Comparison of ENCODE assay signal across 9 mouse cellular contexts in genomic region chr7:79520222-79520710, GRCm38 (mm10). TPM values are rescaled to one million over a fixed set of nuclear protein-coding genes. Genes with fewer than 3 reads are reported as not detected.
A peak's percentile ranks its signal among the peaks of the same experiment; 100 is the strongest.
DNase-seq lines count a peak whose midpoint lies in the region; ATAC-seq and TF ChIP-seq lines count a peak whose summit lies in the region.
"Had no signal": no experiment of that assay in that cellular context is flagged by ENCODE, and none has a peak within 500 bp of the region (broad histone marks: within the 10 kb centered on the region; RNA-seq: fewer than 3 reads in every experiment).

No protein-coding gene starts in this region.

- H3K36me3 ChIP-seq in MEL (ENCODE audit: control insufficient read depth in 1 of 2, insufficient read depth in 2 of 2, low read length in 2 of 2), result no peaks in the 10 kb centered on the region
- no peaks in the 10 kb centered on the region for H3K36me3 ChIP-seq in heart, postnatal 0 days (replicated peaks; ENCODE audit: control insufficient read depth, insufficient read depth, low read length)
- H3K36me3 ChIP-seq in liver, postnatal 0 days (replicated peaks; ENCODE audit: insufficient read depth, low read length), result no peaks in the 10 kb centered on the region

- DNase-seq in gastrocnemius, adult 18-20 months (ENCODE audit: low spot score), result peak; percentile 13
- DNase-seq in gastrocnemius, postnatal 14 days, result no peak
- DNase-seq in MEL (ENCODE audit: low read depth, low spot score), result peak; percentile 40
- peak; percentile 70 to 81 for DNase-seq in cerebellum, postnatal 25 days
- DNase-seq in heart, postnatal 0 days (ENCODE audit: low spot score), result peak; percentile 87
- DNase-seq in liver, postnatal 0 days, result peak; percentile 55
- peak; percentile 85 for DNase-seq in right cerebral cortex, postnatal 14 days
- DNase-seq in thymus, postnatal 10 days (ENCODE audit: low spot score in 2 of 2), result no peak

- TF ChIP-seq EP300 in MEL (IDR thresholded peaks at IDR 0.05; ENCODE audit: low read depth in 1 of 2, low read length in 2 of 2), result no peak
- no peak for TF ChIP-seq EP300 in heart, postnatal 0 days (IDR thresholded peaks at IDR 0.05; ENCODE audit: low read depth)
- no peak for TF ChIP-seq EP300 in liver, postnatal 0 days (IDR thresholded peaks at IDR 0.05; ENCODE audit: low read depth)

- no peak for TF ChIP-seq POLR2A in MEL (IDR thresholded peaks at IDR 0.05; ENCODE audit: control insufficient read depth in 1 of 2, insufficient read depth in 1 of 2, low read depth in 1 of 2, low read length in 2 of 2, poor library complexity in 1 of 2)

- no peaks in the 10 kb centered on the region for H3K27me3 ChIP-seq in MEL (ENCODE audit: control insufficient read depth in 1 of 2, insufficient read depth in 2 of 2, low read length in 2 of 2)
- peaks cover 75% of the 10 kb centered on the region for H3K27me3 ChIP-seq in heart, postnatal 0 days (ENCODE audit: control insufficient read depth, insufficient read depth, low read length)
- H3K27me3 ChIP-seq in liver, postnatal 0 days (ENCODE audit: insufficient read depth, low read length), result peaks cover 53% of the 10 kb centered on the region

- 3% methylated on average over 2 of the region's 2 CpGs for WGBS in heart, postnatal 0 days
- WGBS in liver, postnatal 0 days (ENCODE audit: insufficient replicate concordance), result 29% methylated on average over 2 of the region's 2 CpGs

- H3K4me1 ChIP-seq in MEL (ENCODE audit: control insufficient read depth in 1 of 2, insufficient read depth in 2 of 2, low read length in 2 of 2), result peaks cover 0 to 10% of the 10 kb centered on the region in 2 experiments; a peak in 2 of 4 replicates
- peaks cover 10% of the 10 kb centered on the region for H3K4me1 ChIP-seq in heart, postnatal 0 days (ENCODE audit: control insufficient read depth, insufficient read depth)
- 0 out of 2 replicates have a peak, but pooled peaks cover 2% of the 10 kb centered on the region for H3K4me1 ChIP-seq in liver, postnatal 0 days (ENCODE audit: insufficient read depth)

- no peak overlapping the region for H3K9ac ChIP-seq in MEL (ENCODE audit: control insufficient read depth, low read depth, low read length, poor library complexity, severe bottlenecking)
- H3K9ac ChIP-seq in heart, postnatal 0 days (replicated peaks; ENCODE audit: low read depth, low read length), result no peak overlapping the region
- H3K9ac ChIP-seq in liver, postnatal 0 days (replicated peaks), result no peak overlapping the region

- no peak overlapping the region for H3K27ac ChIP-seq in MEL (ENCODE audit: control insufficient read depth, low read depth, low read length)
- H3K27ac ChIP-seq in heart, postnatal 0 days (ENCODE audit: low read depth), result no peak overlapping the region
- H3K27ac ChIP-seq in liver, postnatal 0 days (ENCODE audit: low read depth), result no peak overlapping the region
- H3K27ac ChIP-seq: macrophage had no signal

- no peak overlapping the region for H3K4me3 ChIP-seq in MEL (ENCODE audit: control insufficient read depth in 1 of 2, insufficient read depth in 1 of 2, low read depth in 2 of 2, low read length in 2 of 2)
- H3K4me3 ChIP-seq in heart, postnatal 0 days (ENCODE audit: low read depth, low read length), result no peak overlapping the region
- H3K4me3 ChIP-seq in liver, postnatal 0 days (ENCODE audit: low read depth, low read length), result no peak overlapping the region

- no peak overlapping the region for H3K4me2 ChIP-seq in heart, postnatal 0 days (ENCODE audit: low read depth, low read length)
- no peak overlapping the region for H3K4me2 ChIP-seq in liver, postnatal 0 days (ENCODE audit: low read depth, low read length)

- ATAC-seq in heart, postnatal 0 days (ENCODE audit: insufficient read depth, low read depth), result peak; percentile 69
- no peak for ATAC-seq in liver, postnatal 0 days

- H3K9me3 ChIP-seq in MEL (replicated peaks; ENCODE audit: insufficient read depth, low read length), result no peaks in the 10 kb centered on the region
- no peaks in the 10 kb centered on the region for H3K9me3 ChIP-seq in heart, postnatal 0 days (replicated peaks; ENCODE audit: control insufficient read depth, low read length)
- H3K9me3 ChIP-seq in liver, postnatal 0 days (ENCODE audit: low read length), result no peaks in the 10 kb centered on the region

- TF ChIP-seq CTCF in MEL (IDR thresholded peaks at IDR 0.05 in 2 of 3, conservative IDR thresholded peaks at IDR 0.05 in 1 of 3; ENCODE audit: control insufficient read depth in 1 of 3, insufficient read depth in 1 of 3, low read depth in 2 of 3, low read length in 3 of 3, poor library complexity in 1 of 3, severe bottlenecking in 1 of 3), result no peak
- no peak for TF ChIP-seq CTCF in heart, postnatal 0 days (IDR thresholded peaks at IDR 0.05; ENCODE audit: low read depth)
- no peak for TF ChIP-seq CTCF in liver, postnatal 0 days (IDR thresholded peaks at IDR 0.05; ENCODE audit: low read depth)

- no peaks in the 10 kb centered on the region for H3K79me2 ChIP-seq in MEL (ENCODE audit: control insufficient read depth, insufficient read depth, low read length, poor library complexity)

- TF ChIP-seq RAD21 in MEL (IDR thresholded peaks at IDR 0.05; ENCODE audit: low read depth, low read length), result no peak

- intact Hi-C loops in gastrocnemius, postnatal 14 days (cut with DNase I; ENCODE audit: low total_unique reads), result no loop called here

TF ChIP-seq in MEL, 35 proteins besides CTCF, POLR2A, EP300 and RAD21:
- TF ChIP-seq ETS1 (IDR thresholded peaks at IDR 0.05; ENCODE audit: low read depth, low read length) (no peak), USF1 (IDR thresholded peaks at IDR 0.05; ENCODE audit: low read depth, low read length) (no peak), ZNF384 (IDR thresholded peaks at IDR 0.05; ENCODE audit: low read depth, low read length) (no peak), TBP (IDR thresholded peaks at IDR 0.05; ENCODE audit: low read depth, low read length) (no peak), HCFC1 (IDR thresholded peaks at IDR 0.05; ENCODE audit: low read depth, low read length) (no peak), GABPA (IDR thresholded peaks at IDR 0.05; ENCODE audit: low read depth, low read length) (no peak), E2F4 (IDR thresholded peaks at IDR 0.05; ENCODE audit: borderline replicate concordance, low read depth, low read length) (no peak), MAZ (IDR thresholded peaks at IDR 0.05; ENCODE audit: low read depth, low read length) (no peak)

RNA-seq across cellular contexts. Expression of gene Polg, which starts 54.1 kb away (rescaled TPM):
- total RNA-seq in gastrocnemius, adult 18-20 months (2021), result 10 to 100 TPM; 30.8 to 31.4 TPM
- total RNA-seq in gastrocnemius, postnatal 14 days (2021), result 10 to 100 TPM; 28.8 to 33.0 TPM
- 66.8 and 82.7 TPM in 2 replicates for total RNA-seq in MEL (2012; rRNA removed)
- polyA plus RNA-seq in MEL (2012; ENCODE audit: insufficient read depth in 1 of 2, insufficient read length in 2 of 2, low read depth in 1 of 2, low replicate concordance in 2 of 2, missing spikeins in 1 of 2), result 100 to 1,000 TPM in 1 of 2 experiments, not detected in 1; 129 TPM
- 32.6 and 87.4 TPM in 2 replicates for total RNA-seq in heart, postnatal 0 days (2014; rRNA removed; ENCODE audit: low replicate concordance)
- polyA plus RNA-seq in heart, postnatal 0 days (2015; fragmentation: Nextera tagmentation; extraction: Ambion mirVana), result 15.9 and 17.1 TPM in 2 replicates
- polyA plus RNA-seq in liver, postnatal 0 days (2015; fragmentation: Nextera tagmentation; extraction: Ambion mirVana), result 19.1 and 24.7 TPM in 2 replicates

Comparison
In these comparisons a context has a peak if more than half of its experiments do, and no peak if none do; other contexts are left out.
1. DNase-seq: peak in gastrocnemius, adult 18-20 months (single experiment), MEL (single experiment), cerebellum, postnatal 25 days (2 of 2), heart, postnatal 0 days (single experiment), liver, postnatal 0 days (single experiment) and right cerebral cortex, postnatal 14 days (single experiment); none in gastrocnemius, postnatal 14 days (single experiment) and thymus, postnatal 10 days (0 of 2).